ENCODE assay signal across 8 mouse cellular contexts in genomic region chr12:80014598-80014983, GRCm38 (mm10).
DNase-seq lines count a peak whose midpoint lies in the region; ATAC-seq lines count a peak whose summit lies in the region.

No protein-coding gene starts in this region.

- no peaks in the 10 kb centered on the region for H3K9me3 ChIP-seq in liver, embryonic 11.5 days (ENCODE audit: control insufficient read depth, low read length)
- H3K9me3 ChIP-seq in forebrain, embryonic 15.5 days = no peaks in the 10 kb centered on the region
- H3K9me3 ChIP-seq in liver, embryonic 12.5 days (replicated peaks) = no peaks in the 10 kb centered on the region

- DNase-seq in liver, embryonic 11.5 days (ENCODE audit: low spot score) = no peak
- DNase-seq in liver = no peak
- DNase-seq in right cerebral cortex, postnatal 25 days = no peak
- DNase-seq in cerebellum, postnatal 10 days = no peak
- no peak for DNase-seq in layer of hippocampus, adult 9-10 months (ENCODE audit: low spot score)

- no peaks in the 10 kb centered on the region for H3K36me3 ChIP-seq in liver, embryonic 11.5 days (ENCODE audit: control insufficient read depth, insufficient read depth, low read length)
- no peaks in the 10 kb centered on the region for H3K36me3 ChIP-seq in forebrain, embryonic 15.5 days
- H3K36me3 ChIP-seq in liver, embryonic 12.5 days = no peaks in the 10 kb centered on the region

- H3K4me1 ChIP-seq in liver, embryonic 11.5 days (replicated peaks; ENCODE audit: control insufficient read depth, insufficient read depth, low read length) = peaks cover 8% of the 10 kb centered on the region
- peaks cover 15% of the 10 kb centered on the region for H3K4me1 ChIP-seq in forebrain, embryonic 15.5 days
- peaks cover 11% of the 10 kb centered on the region for H3K4me1 ChIP-seq in liver, embryonic 12.5 days

- H3K27ac ChIP-seq in liver, embryonic 11.5 days (ENCODE audit: low read depth, low read length) = no peak overlapping the region
- peak overlapping the region; percentile 74 for H3K27ac ChIP-seq in forebrain, embryonic 15.5 days (replicated peaks)
- H3K27ac ChIP-seq in liver, embryonic 12.5 days = no peak overlapping the region

- no peaks in the 10 kb centered on the region for H3K27me3 ChIP-seq in liver, embryonic 11.5 days (replicated peaks; ENCODE audit: control insufficient read depth, insufficient read depth, low read length)
- no peaks in the 10 kb centered on the region for H3K27me3 ChIP-seq in forebrain, embryonic 15.5 days
- 0 out of 2 replicates have a peak, but pooled peaks cover 13% of the 10 kb centered on the region for H3K27me3 ChIP-seq in liver, embryonic 12.5 days (replicated peaks)

- ATAC-seq in liver, embryonic 11.5 days (replicated peaks; ENCODE audit: low FRiP score) = peak; percentile 20; the same call in 1 of the 2 replicates
- peak; percentile 4; the same call in 1 of the 2 replicates for ATAC-seq in forebrain, embryonic 15.5 days (replicated peaks)
- ATAC-seq in liver, embryonic 12.5 days = peak; percentile 32
- ATAC-seq in neutrophil, adult 5-6 weeks (ENCODE audit: extremely low read depth, insufficient number of reproducible peaks, low FRiP score, poor library complexity, severe bottlenecking) = 0 out of 2 replicates have a peak, but pooled peaks have one; percentile 10

- peak overlapping the region; percentile 53 for H3K4me2 ChIP-seq in liver, embryonic 11.5 days
- H3K4me2 ChIP-seq in forebrain, embryonic 15.5 days (replicated peaks) = peak overlapping the region; percentile 21; the same call in 1 of the 2 replicates
- H3K4me2 ChIP-seq in liver, embryonic 12.5 days = peak overlapping the region; percentile 60

- H3K9ac ChIP-seq in liver, embryonic 11.5 days (ENCODE audit: low read depth, low read length) = peak overlapping the region; percentile 46; the same call in 1 of the 2 replicates
- no peak overlapping the region for H3K9ac ChIP-seq in forebrain, embryonic 15.5 days (replicated peaks)
- H3K9ac ChIP-seq in liver, embryonic 12.5 days = peak overlapping the region; percentile 22; the same call in 1 of the 2 replicates

- H3K4me3 ChIP-seq in liver, embryonic 11.5 days (ENCODE audit: low read depth, low read length) = peak overlapping the region; percentile 14; the same call in 1 of the 2 replicates
- H3K4me3 ChIP-seq in forebrain, embryonic 15.5 days = no peak overlapping the region; the same call in 1 of the 2 replicates
- peak overlapping the region; percentile 8; the same call in 1 of the 2 replicates for H3K4me3 ChIP-seq in liver, embryonic 12.5 days

- 44% methylated on average over 7 of the region's 7 CpGs for WGBS in liver, embryonic 11.5 days
- WGBS in forebrain, embryonic 15.5 days = 72% methylated on average over 7 of the region's 7 CpGs
- WGBS in liver, embryonic 12.5 days (ENCODE audit: insufficient replicate concordance) = 42% methylated on average over 7 of the region's 7 CpGs
